Mouse (Mus musculus): ENCODE results near the gene Ndufaf5. TPM values are rescaled to one million over a fixed set of nuclear protein-coding genes. Genes with fewer than 3 reads are reported as not detected.

The Ndufaf5 gene
- polyA plus RNA-seq, 1 experiment from 2014 or later = 25.0 TPM

DNA sequence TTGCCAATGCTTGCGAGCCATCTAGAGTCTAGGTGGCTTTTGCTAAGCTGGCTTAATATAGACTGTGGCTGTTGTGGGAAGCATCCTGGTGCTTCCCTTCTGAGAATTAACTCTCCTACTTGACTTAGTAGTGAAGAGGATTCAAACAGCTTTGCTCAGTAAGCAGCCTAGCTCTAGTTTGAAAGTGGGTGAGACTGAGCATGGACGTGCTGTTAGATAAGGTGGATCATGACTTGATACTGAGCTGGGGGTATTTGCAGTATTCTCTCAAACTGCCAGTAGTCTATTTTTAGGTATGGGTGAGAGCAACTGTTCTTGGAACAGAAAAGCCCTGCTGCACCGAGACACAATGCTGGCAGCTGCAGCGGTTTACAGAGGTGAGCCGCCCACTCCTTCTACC, 32.1 kb downstream of the Ndufaf5 start:
- no peaks in the 10 kb centered on the region for H3K9me3 ChIP-seq (ENCODE audit: control insufficient read depth, low read length)
- no peak for ATAC-seq
- no peak overlapping the region for H3K27ac ChIP-seq (ENCODE audit: low read length)
- no peak overlapping the region for H3K4me2 ChIP-seq (ENCODE audit: low read depth, low read length)
- H3K9ac ChIP-seq (ENCODE audit: low read depth, low read length) = no peak overlapping the region
- no peaks in the 10 kb centered on the region; the same call in 1 of the 2 replicates for H3K36me3 ChIP-seq (ENCODE audit: control insufficient read depth, insufficient read depth, low read length)
- 85% methylated on average over 5 of the region's 5 CpGs for WGBS
- no peaks in the 10 kb centered on the region for H3K4me1 ChIP-seq (ENCODE audit: control insufficient read depth, insufficient read depth, low read length)
- no peaks in the 10 kb centered on the region for H3K27me3 ChIP-seq (replicated peaks; ENCODE audit: control insufficient read depth, insufficient read depth, low read length)
- H3K4me3 ChIP-seq (ENCODE audit: low read length) = no peak overlapping the region

GRCm38 (mm10) chr2:140203756-140204155, 33.3 kb downstream of the Ndufaf5 start:
- ATAC-seq = no peak
- Histone ChIP-seq H3K9me3 (ENCODE audit: control insufficient read depth, low read length) (no peaks in the 10 kb centered on the region), H3K4me3 (ENCODE audit: low read length) (no peak overlapping the region), H3K4me1 (ENCODE audit: control insufficient read depth, insufficient read depth, low read length) (no peaks in the 10 kb centered on the region), H3K9ac (ENCODE audit: low read depth, low read length) (no peak overlapping the region), H3K4me2 (ENCODE audit: low read depth, low read length) (no peak overlapping the region), H3K27me3 (replicated peaks; ENCODE audit: control insufficient read depth, insufficient read depth, low read length) (no peaks in the 10 kb centered on the region), H3K27ac (ENCODE audit: low read length) (no peak overlapping the region), H3K36me3 (ENCODE audit: control insufficient read depth, insufficient read depth, low read length) (no peaks in the 10 kb centered on the region; the same call in 1 of the 2 replicates)
- WGBS = 92% methylated on average over 7 of the region's 7 CpGs

DNA sequence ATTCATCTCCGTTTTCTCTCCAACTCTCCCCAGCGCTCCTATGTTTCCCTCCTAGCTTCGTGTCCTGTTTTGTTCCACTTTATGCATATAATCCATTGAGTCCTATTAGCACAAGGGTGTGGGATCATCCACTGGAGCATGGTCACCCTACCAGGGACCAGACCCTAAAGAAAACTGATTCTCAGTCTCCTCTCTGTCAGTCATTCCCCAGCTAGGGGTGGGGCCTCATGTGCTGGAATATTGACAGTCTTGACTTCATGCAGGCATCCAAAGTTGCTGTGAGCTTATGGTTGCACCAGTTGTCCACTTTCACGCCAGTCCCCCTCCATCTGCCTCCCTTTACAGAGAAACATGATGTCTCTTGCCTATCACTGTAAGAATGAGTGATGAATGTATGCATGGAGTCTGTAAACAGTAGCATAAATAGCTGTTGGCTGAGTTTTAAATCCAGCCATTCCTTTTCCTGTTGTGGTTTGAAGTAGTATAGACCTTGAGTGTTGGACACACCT, 44.1 kb downstream of the Ndufaf5 start:
- Histone ChIP-seq H3K9me3 (ENCODE audit: control insufficient read depth, low read length) (no peaks in the 10 kb centered on the region), H3K4me1 (ENCODE audit: control insufficient read depth, insufficient read depth, low read length) (no peaks in the 10 kb centered on the region), H3K4me3 (ENCODE audit: low read length) (no peak overlapping the region), H3K36me3 (ENCODE audit: control insufficient read depth, insufficient read depth, low read length) (no peaks in the 10 kb centered on the region), H3K4me2 (ENCODE audit: low read depth, low read length) (no peak overlapping the region), H3K27me3 (replicated peaks; ENCODE audit: control insufficient read depth, insufficient read depth, low read length) (no peaks in the 10 kb centered on the region), H3K9ac (ENCODE audit: low read depth, low read length) (no peak overlapping the region), H3K27ac (ENCODE audit: low read length) (no peak overlapping the region)
- WGBS = 92% methylated on average over 4 of the region's 4 CpGs
- ATAC-seq = no peak

- ATAC-seq = no peak
- Histone ChIP-seq H3K27ac (ENCODE audit: low read length) (no peak overlapping the region), H3K4me3 (ENCODE audit: low read length) (no peak overlapping the region), H3K4me1 (ENCODE audit: control insufficient read depth, insufficient read depth, low read length) (no peaks in the 10 kb centered on the region), H3K4me2 (ENCODE audit: low read depth, low read length) (no peak overlapping the region), H3K9me3 (ENCODE audit: control insufficient read depth, low read length) (no peaks in the 10 kb centered on the region), H3K9ac (ENCODE audit: low read depth, low read length) (no peak overlapping the region), H3K36me3 (ENCODE audit: control insufficient read depth, insufficient read depth, low read length) (no peaks in the 10 kb centered on the region), H3K27me3 (replicated peaks; ENCODE audit: control insufficient read depth, insufficient read depth, low read length) (no peaks in the 10 kb centered on the region)
- 56% methylated on average over 2 of the region's 2 CpGs for WGBS
Observed at GRCm38 (mm10) chr2:140215415-140215814, 45.0 kb downstream of the Ndufaf5 start.

- H3K4me2 ChIP-seq (ENCODE audit: low read depth, low read length) = no peak overlapping the region
- no peaks in the 10 kb centered on the region for H3K27me3 ChIP-seq (replicated peaks; ENCODE audit: control insufficient read depth, insufficient read depth, low read length)
- H3K36me3 ChIP-seq (ENCODE audit: control insufficient read depth, insufficient read depth, low read length) = no peaks in the 10 kb centered on the region
- no peak for ATAC-seq
- H3K27ac ChIP-seq (ENCODE audit: low read length) = no peak overlapping the region
- H3K9me3 ChIP-seq (ENCODE audit: control insufficient read depth, low read length) = no peaks in the 10 kb centered on the region
- WGBS = 77% methylated on average over 1 of the region's 1 CpGs
- H3K4me3 ChIP-seq (ENCODE audit: low read length) = no peak overlapping the region
- no peak overlapping the region for H3K9ac ChIP-seq (ENCODE audit: low read depth, low read length)
- no peaks in the 10 kb centered on the region for H3K4me1 ChIP-seq (ENCODE audit: control insufficient read depth, insufficient read depth, low read length)
Observed at GRCm38 (mm10) chr2:140215965-140216364, 45.5 kb downstream of the Ndufaf5 start.

GRCm38 (mm10) chr2:140220325-140220724, 49.9 kb downstream of the Ndufaf5 start:
- no peak overlapping the region for H3K9ac ChIP-seq (ENCODE audit: low read depth, low read length)
- H3K4me2 ChIP-seq (ENCODE audit: low read depth, low read length) = no peak overlapping the region
- no peak for ATAC-seq
- H3K27ac ChIP-seq (ENCODE audit: low read length) = no peak overlapping the region
- no peaks in the 10 kb centered on the region for H3K36me3 ChIP-seq (ENCODE audit: control insufficient read depth, insufficient read depth, low read length)
- no peak overlapping the region for H3K4me3 ChIP-seq (ENCODE audit: low read length)
- no peaks in the 10 kb centered on the region for H3K9me3 ChIP-seq (ENCODE audit: control insufficient read depth, low read length)
- H3K4me1 ChIP-seq (ENCODE audit: control insufficient read depth, insufficient read depth, low read length) = no peaks in the 10 kb centered on the region
- 64% methylated on average over 8 of the region's 8 CpGs for WGBS
- H3K27me3 ChIP-seq (replicated peaks; ENCODE audit: control insufficient read depth, insufficient read depth, low read length) = no peaks in the 10 kb centered on the region

DNA sequence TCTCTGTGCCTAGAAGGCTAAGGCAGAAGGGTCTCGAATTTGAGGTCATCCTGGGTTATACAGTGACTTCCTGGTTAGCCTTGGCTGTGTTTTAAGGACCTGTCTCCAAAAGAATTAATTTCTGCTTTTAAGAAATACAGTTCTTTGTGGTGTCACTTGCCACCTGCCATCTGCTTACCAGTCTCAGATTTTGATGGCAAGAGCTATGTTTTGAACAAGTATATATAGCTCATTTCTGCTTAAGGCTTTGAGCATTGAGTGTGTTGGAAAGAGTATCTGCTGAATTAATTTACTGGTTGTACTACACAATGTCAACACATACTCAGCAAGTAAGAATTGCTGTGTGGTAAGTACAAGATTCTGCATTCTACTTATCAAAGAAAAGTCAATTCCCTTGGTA, 59.8 kb downstream of the Ndufaf5 start:
- Histone ChIP-seq H3K27ac (ENCODE audit: low read length) (no peak overlapping the region), H3K27me3 (replicated peaks; ENCODE audit: control insufficient read depth, insufficient read depth, low read length) (no peaks in the 10 kb centered on the region), H3K4me1 (ENCODE audit: control insufficient read depth, insufficient read depth, low read length) (no peaks in the 10 kb centered on the region), H3K36me3 (ENCODE audit: control insufficient read depth, insufficient read depth, low read length) (no peaks in the 10 kb centered on the region), H3K9me3 (ENCODE audit: control insufficient read depth, low read length) (no peaks in the 10 kb centered on the region), H3K4me3 (ENCODE audit: low read length) (no peak overlapping the region), H3K9ac (ENCODE audit: low read depth, low read length) (no peak overlapping the region), H3K4me2 (ENCODE audit: low read depth, low read length) (no peak overlapping the region)
- 59% methylated on average over 1 of the region's 1 CpGs for WGBS
- ATAC-seq = no peak

- Histone ChIP-seq H3K9ac (ENCODE audit: low read depth, low read length) (no peak overlapping the region), H3K36me3 (ENCODE audit: control insufficient read depth, insufficient read depth, low read length) (no peaks in the 10 kb centered on the region), H3K9me3 (ENCODE audit: control insufficient read depth, low read length) (no peaks in the 10 kb centered on the region), H3K4me3 (ENCODE audit: low read length) (no peak overlapping the region; the same call in 1 of the 2 replicates), H3K4me1 (ENCODE audit: control insufficient read depth, insufficient read depth, low read length) (no peaks in the 10 kb centered on the region), H3K27ac (ENCODE audit: low read length) (no peak overlapping the region), H3K4me2 (ENCODE audit: low read depth, low read length) (no peak overlapping the region), H3K27me3 (replicated peaks; ENCODE audit: control insufficient read depth, insufficient read depth, low read length) (no peaks in the 10 kb centered on the region)
- WGBS = 54% methylated on average over 6 of the region's 6 CpGs
- no peak for ATAC-seq
Observed at GRCm38 (mm10) chr2:140237245-140237644, 66.8 kb downstream of the Ndufaf5 start.

DNA sequence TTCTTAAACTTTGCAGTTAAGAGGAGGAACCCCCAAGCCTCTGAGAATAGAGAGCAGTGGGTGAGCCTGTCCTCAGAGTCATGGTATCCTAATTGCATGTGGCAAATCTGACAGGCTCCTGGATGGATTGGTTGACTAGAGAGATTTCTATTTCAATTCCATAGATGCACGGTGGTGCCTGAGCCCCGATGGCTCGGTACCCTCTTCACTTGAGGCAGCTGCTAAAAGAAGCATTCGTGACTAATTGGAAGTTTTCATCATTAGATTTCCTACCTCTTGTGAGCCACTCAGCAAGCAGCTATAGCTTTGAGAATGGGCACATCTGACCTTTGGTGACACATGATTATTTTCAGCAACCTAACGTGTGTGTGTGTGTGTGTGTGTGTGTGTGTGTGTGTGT, 71.9 kb downstream of the Ndufaf5 start:
- Histone ChIP-seq H3K27ac (ENCODE audit: low read length) (no peak overlapping the region), H3K4me1 (ENCODE audit: control insufficient read depth, insufficient read depth, low read length) (no peaks in the 10 kb centered on the region), H3K4me3 (ENCODE audit: low read length) (no peak overlapping the region), H3K9ac (ENCODE audit: low read depth, low read length) (no peak overlapping the region), H3K9me3 (ENCODE audit: control insufficient read depth, low read length) (no peaks in the 10 kb centered on the region), H3K36me3 (ENCODE audit: control insufficient read depth, insufficient read depth, low read length) (no peaks in the 10 kb centered on the region), H3K4me2 (ENCODE audit: low read depth, low read length) (no peak overlapping the region), H3K27me3 (replicated peaks; ENCODE audit: control insufficient read depth, insufficient read depth, low read length) (no peaks in the 10 kb centered on the region)
- 76% methylated on average over 5 of the region's 5 CpGs for WGBS
- no peak for ATAC-seq

DNA sequence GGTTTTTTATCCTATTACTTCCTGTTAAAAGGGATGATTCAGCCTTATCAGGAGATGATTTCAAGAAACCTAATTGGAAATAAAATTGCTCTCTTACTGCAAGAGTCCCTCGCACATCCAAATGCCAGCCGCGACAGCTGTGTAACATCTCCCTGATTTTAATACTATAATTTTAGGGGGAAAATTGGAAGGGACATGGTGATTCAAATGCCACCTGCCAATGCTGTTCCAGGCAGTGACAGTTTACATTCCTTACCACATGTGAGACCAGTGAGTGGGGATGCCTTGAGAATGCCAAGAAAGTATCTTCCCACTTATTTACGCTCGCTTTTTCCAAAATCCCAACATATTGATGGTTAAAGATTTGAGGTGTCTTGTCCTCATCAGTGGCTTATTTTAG, 72.7 kb downstream of the Ndufaf5 start:
- H3K36me3 ChIP-seq (ENCODE audit: control insufficient read depth, insufficient read depth, low read length) = no peaks in the 10 kb centered on the region
- H3K27ac ChIP-seq (ENCODE audit: low read length) = no peak overlapping the region
- H3K9me3 ChIP-seq (ENCODE audit: control insufficient read depth, low read length) = no peaks in the 10 kb centered on the region
- no peak for ATAC-seq
- no peak overlapping the region for H3K4me2 ChIP-seq (ENCODE audit: low read depth, low read length)
- 93% methylated on average over 5 of the region's 5 CpGs for WGBS
- no peak overlapping the region for H3K4me3 ChIP-seq (ENCODE audit: low read length)
- no peaks in the 10 kb centered on the region for H3K4me1 ChIP-seq (ENCODE audit: control insufficient read depth, insufficient read depth, low read length)
- no peak overlapping the region for H3K9ac ChIP-seq (ENCODE audit: low read depth, low read length)
- H3K27me3 ChIP-seq (replicated peaks; ENCODE audit: control insufficient read depth, insufficient read depth, low read length) = no peaks in the 10 kb centered on the region
